Mouse (Mus musculus): ENCODE results near the gene Mfng. TPM values are rescaled to one million over a fixed set of nuclear protein-coding genes. Genes with fewer than 3 reads are reported as not detected.

Mfng gene
- polyA plus RNA-seq, 1 experiment from 2014 or later: 16.1 TPM

- H3K4me3 ChIP-seq: peak overlapping the region; percentile 21; the same call in 1 of the 2 replicates
- WGBS: 57% methylated on average over 19 of the region's 19 CpGs
- peak overlapping the region; percentile 39; the same call in 1 of the 2 replicates for H3K27ac ChIP-seq
- no peak for ATAC-seq (ENCODE audit: insufficient number of reproducible peaks, insufficient read depth, low FRiP score, low TSS enrichment, low read depth)
- peak overlapping the region; percentile 39 for H3K4me2 ChIP-seq
- H3K36me3 ChIP-seq: no peaks in the 10 kb centered on the region
- peaks cover 14% of the 10 kb centered on the region for H3K4me1 ChIP-seq
- H3K27me3 ChIP-seq: 0 out of 2 replicates have a peak, but pooled peaks cover 5% of the 10 kb centered on the region
- no peaks in the 10 kb centered on the region for H3K9me3 ChIP-seq
- H3K9ac ChIP-seq: peak overlapping the region; percentile 21; the same call in 1 of the 2 replicates
Measured at GRCm38 (mm10) chr15:78771531-78772367, 1.5 kb downstream of the Mfng start.

GRCm38 (mm10) chr15:78770983-78771355 is 2.3 kb downstream of the Mfng start:
- ATAC-seq (ENCODE audit: insufficient number of reproducible peaks, insufficient read depth, low FRiP score, low TSS enrichment, low read depth): no peak
- no peak overlapping the region for H3K4me3 ChIP-seq

GRCm38 (mm10) chr15:78770234-78770982 is 2.9 kb downstream of the Mfng start:
- peaks cover 14% of the 10 kb centered on the region for H3K4me1 ChIP-seq
- peak overlapping the region; percentile 26 for H3K4me2 ChIP-seq
- H3K27ac ChIP-seq: no peak overlapping the region
- ATAC-seq (ENCODE audit: insufficient number of reproducible peaks, insufficient read depth, low FRiP score, low TSS enrichment, low read depth): no peak
- H3K4me3 ChIP-seq: no peak overlapping the region
- WGBS: 63% methylated on average over 9 of the region's 9 CpGs
- H3K27me3 ChIP-seq: 0 out of 2 replicates have a peak, but pooled peaks cover 5% of the 10 kb centered on the region
- 0 out of 2 replicates have a peak overlapping the region, but pooled peaks have one; percentile 37 for H3K9ac ChIP-seq
- no peaks in the 10 kb centered on the region for H3K9me3 ChIP-seq
- H3K36me3 ChIP-seq: no peaks in the 10 kb centered on the region

More at GRCm38 (mm10) chr15:78770983-78771355, 2.3 kb downstream of the Mfng start:
- H3K9me3 ChIP-seq: no peaks in the 10 kb centered on the region
- 37% methylated on average over 5 of the region's 5 CpGs for WGBS
- H3K27ac ChIP-seq: peak overlapping the region; percentile 39; the same call in 1 of the 2 replicates
- H3K4me2 ChIP-seq: peak overlapping the region; percentile 26
- peak overlapping the region; percentile 21; the same call in 1 of the 2 replicates for H3K9ac ChIP-seq
- 0 out of 2 replicates have a peak, but pooled peaks cover 5% of the 10 kb centered on the region for H3K27me3 ChIP-seq
- peaks cover 14% of the 10 kb centered on the region for H3K4me1 ChIP-seq
- no peaks in the 10 kb centered on the region for H3K36me3 ChIP-seq

GRCm38 (mm10) chr15:78769064-78769463 is 4.2 kb downstream of the Mfng start:
- no peak overlapping the region for H3K4me3 ChIP-seq
- no peak for ATAC-seq (ENCODE audit: insufficient number of reproducible peaks, insufficient read depth, low FRiP score, low TSS enrichment, low read depth)
- 87% methylated on average over 4 of the region's 4 CpGs for WGBS
- no peaks in the 10 kb centered on the region for H3K36me3 ChIP-seq
- H3K4me1 ChIP-seq: peaks cover 16% of the 10 kb centered on the region
- no peak overlapping the region for H3K4me2 ChIP-seq
- H3K27me3 ChIP-seq: 0 out of 2 replicates have a peak, but pooled peaks cover 5% of the 10 kb centered on the region
- H3K9me3 ChIP-seq: no peaks in the 10 kb centered on the region
- no peak overlapping the region for H3K27ac ChIP-seq
- no peak overlapping the region for H3K9ac ChIP-seq

GRCm38 (mm10) chr15:78763704-78764103 is 9.6 kb downstream of the Mfng start:
- Histone ChIP-seq H3K4me1 (peaks cover 15% of the 10 kb centered on the region), H3K27ac (no peak overlapping the region; the same call in 1 of the 2 replicates), H3K4me2 (no peak overlapping the region), H3K9me3 (no peaks in the 10 kb centered on the region), H3K4me3 (no peak overlapping the region), H3K9ac (no peak overlapping the region), H3K27me3 (no peaks in the 10 kb centered on the region), H3K36me3 (no peaks in the 10 kb centered on the region)
- 64% methylated on average over 5 of the region's 5 CpGs for WGBS
- no peak for ATAC-seq (ENCODE audit: insufficient number of reproducible peaks, insufficient read depth, low FRiP score, low TSS enrichment, low read depth)

- Histone ChIP-seq H3K4me1 (peaks cover 15% of the 10 kb centered on the region), H3K9ac (no peak overlapping the region), H3K4me2 (no peak overlapping the region), H3K9me3 (no peaks in the 10 kb centered on the region), H3K27me3 (no peaks in the 10 kb centered on the region), H3K27ac (no peak overlapping the region; the same call in 1 of the 2 replicates), H3K4me3 (no peak overlapping the region), H3K36me3 (no peaks in the 10 kb centered on the region)
- 29% methylated on average over 9 of the region's 10 CpGs for WGBS
- ATAC-seq (ENCODE audit: insufficient number of reproducible peaks, insufficient read depth, low FRiP score, low TSS enrichment, low read depth): no peak
Measured at GRCm38 (mm10) chr15:78763210-78763609, 10.1 kb downstream of the Mfng start.

- Histone ChIP-seq H3K9ac (no peak overlapping the region), H3K27me3 (no peaks in the 10 kb centered on the region), H3K27ac (no peak overlapping the region), H3K4me3 (no peak overlapping the region), H3K4me2 (no peak overlapping the region), H3K9me3 (no peaks in the 10 kb centered on the region), H3K36me3 (no peaks in the 10 kb centered on the region), H3K4me1 (peaks cover 11% of the 10 kb centered on the region)
- WGBS: 80% methylated on average over 13 of the region's 13 CpGs
- no peak for ATAC-seq (ENCODE audit: insufficient number of reproducible peaks, insufficient read depth, low FRiP score, low TSS enrichment, low read depth)
Measured at GRCm38 (mm10) chr15:78761112-78761511, 12.2 kb downstream of the Mfng start.

GRCm38 (mm10) chr15:78758132-78758531 is 15.1 kb downstream of the Mfng start:
- H3K27ac ChIP-seq: no peak overlapping the region
- no peaks in the 10 kb centered on the region for H3K4me1 ChIP-seq
- 84% methylated on average over 6 of the region's 6 CpGs for WGBS
- H3K9me3 ChIP-seq: no peaks in the 10 kb centered on the region
- no peak overlapping the region for H3K4me3 ChIP-seq
- ATAC-seq (ENCODE audit: insufficient number of reproducible peaks, insufficient read depth, low FRiP score, low TSS enrichment, low read depth): no peak
- no peaks in the 10 kb centered on the region for H3K27me3 ChIP-seq
- no peak overlapping the region for H3K9ac ChIP-seq
- no peaks in the 10 kb centered on the region for H3K36me3 ChIP-seq
- no peak overlapping the region for H3K4me2 ChIP-seq

- no peak for ATAC-seq (ENCODE audit: insufficient number of reproducible peaks, insufficient read depth, low FRiP score, low TSS enrichment, low read depth)
- H3K4me2 ChIP-seq: no peak overlapping the region
- no peaks in the 10 kb centered on the region for H3K9me3 ChIP-seq
- H3K4me3 ChIP-seq: no peak overlapping the region
- H3K9ac ChIP-seq: no peak overlapping the region
- no peaks in the 10 kb centered on the region for H3K36me3 ChIP-seq
- H3K27me3 ChIP-seq: no peaks in the 10 kb centered on the region
- H3K27ac ChIP-seq: no peak overlapping the region
- no peaks in the 10 kb centered on the region for H3K4me1 ChIP-seq
- WGBS: 76% methylated on average over 12 of the region's 12 CpGs
Measured at GRCm38 (mm10) chr15:78755966-78756725, 17.1 kb downstream of the Mfng start.

GRCm38 (mm10) chr15:78755226-78755625 is 18.0 kb downstream of the Mfng start:
- no peak for ATAC-seq (ENCODE audit: insufficient number of reproducible peaks, insufficient read depth, low FRiP score, low TSS enrichment, low read depth)
- Histone ChIP-seq H3K4me3 (no peak overlapping the region), H3K27ac (no peak overlapping the region), H3K27me3 (no peaks in the 10 kb centered on the region), H3K36me3 (no peaks in the 10 kb centered on the region), H3K4me2 (no peak overlapping the region), H3K9ac (no peak overlapping the region), H3K9me3 (no peaks in the 10 kb centered on the region), H3K4me1 (no peaks in the 10 kb centered on the region)
- 60% methylated on average over 3 of the region's 3 CpGs for WGBS

- H3K4me3 ChIP-seq: no peak overlapping the region
- H3K4me1 ChIP-seq: no peaks in the 10 kb centered on the region
- ATAC-seq (ENCODE audit: insufficient number of reproducible peaks, insufficient read depth, low FRiP score, low TSS enrichment, low read depth): no peak
- H3K4me2 ChIP-seq: no peak overlapping the region
- no peaks in the 10 kb centered on the region for H3K9me3 ChIP-seq
- H3K27ac ChIP-seq: no peak overlapping the region
- 56% methylated on average over 5 of the region's 5 CpGs for WGBS
- H3K36me3 ChIP-seq: no peaks in the 10 kb centered on the region
- H3K27me3 ChIP-seq: no peaks in the 10 kb centered on the region
- no peak overlapping the region for H3K9ac ChIP-seq
Measured at GRCm38 (mm10) chr15:78754144-78754543, 19.1 kb downstream of the Mfng start.

Measured in embryonic facial prominence, embryonic 13.5 days (tissue).